Mouse (Mus musculus) megakaryocyte, embryonic 14.5 days (primary cell): ENCODE results near the gene Ssr3.

ENCODE experiments used
- FLI1 ChIP-seq: IDR thresholded peaks from 2 replicates; pipeline ENCODE4 v1.6.1; 2012; ENCODE audit warnings: low read length, inconsistent platforms, mixed read lengths
- GATA1 ChIP-seq: IDR thresholded peaks from 3 replicates; pipeline ENCODE4 v1.6.1; 2012; ENCODE audit warnings: mixed read lengths, low read length, inconsistent platforms, borderline replicate concordance

DNA sequence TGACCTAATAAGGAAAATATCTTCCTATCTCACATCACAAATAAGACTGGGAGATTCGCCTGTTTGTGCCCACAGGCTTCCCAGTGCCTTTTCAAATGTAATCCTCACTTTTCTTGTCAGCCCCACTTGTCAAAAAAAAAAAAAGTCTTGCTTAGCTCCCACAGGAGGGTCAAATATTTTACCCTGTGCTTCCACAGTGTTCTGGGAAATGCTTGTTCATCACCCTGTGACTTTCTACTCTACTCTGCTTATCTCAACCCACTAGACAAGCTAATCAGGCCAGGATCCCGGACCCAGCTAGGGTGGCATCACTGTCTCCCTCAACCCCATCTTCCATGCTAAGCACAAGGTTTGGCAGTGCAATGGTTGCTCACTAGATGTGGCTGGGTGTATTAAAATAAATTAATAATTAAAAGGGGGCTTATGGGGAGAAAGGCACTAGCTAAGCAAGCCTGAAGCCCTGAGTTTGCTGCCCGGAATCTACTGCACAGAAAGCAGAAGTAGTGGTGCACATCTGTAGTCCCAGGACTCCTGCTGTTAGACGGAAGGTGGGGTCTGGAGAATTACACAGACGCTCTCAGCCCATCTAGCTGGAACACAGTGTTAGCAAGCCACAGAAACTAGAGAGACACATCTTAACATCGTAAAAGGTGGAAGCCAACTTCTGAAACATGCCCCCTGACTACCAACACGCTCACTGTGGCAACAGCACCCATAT lies 46.2 kb upstream of the Ssr3 start:
- TF ChIP-seq GATA1 (no peak), FLI1 (no peak)
